Mouse (Mus musculus) G1E (cell line): ENCODE data around the gene Slbp.

Source experiments
- CTCF ChIP-seq: IDR thresholded peaks from 2 replicates; pipeline ENCODE4 v1.5.1; 2012; ENCODE audit warnings: low read depth, low read length, inconsistent platforms, mixed read lengths
- GATA1 ChIP-seq: IDR thresholded peaks from 2 replicates; pipeline ENCODE4 v1.6.1; 2012; ENCODE audit warnings: borderline replicate concordance, low read length, inconsistent platforms, mixed read lengths
- TAL1 ChIP-seq: conservative IDR thresholded peaks from 2 replicates; pipeline ENCODE4 v1.6.1; 2012; ENCODE audit warnings: low read depth, low read length, inconsistent platforms, mixed read lengths

DNA sequence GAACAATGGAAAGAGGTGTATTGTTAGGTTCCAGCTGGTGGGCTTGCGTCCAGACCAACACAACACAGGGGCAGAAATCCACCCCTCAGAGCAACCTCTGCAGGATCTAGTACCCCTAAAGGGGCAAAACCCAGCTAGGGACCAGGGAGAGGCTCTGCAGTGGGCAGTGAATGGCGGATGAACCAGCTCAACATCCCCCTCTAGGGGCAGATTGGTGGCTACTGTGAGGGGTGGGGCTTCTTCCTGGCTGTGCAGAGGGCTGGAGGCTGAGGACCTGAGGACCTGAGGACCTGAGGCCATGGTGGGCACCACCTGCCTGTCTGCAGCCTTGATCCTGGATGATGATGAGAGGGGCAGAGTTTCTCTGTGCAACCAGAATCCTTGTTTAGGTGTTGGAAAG, 58.8 kb downstream of the Slbp start:
- TF ChIP-seq TAL1 (no peak), GATA1 (no peak), CTCF (no peak; the same call in 1 of the 2 replicates)
